Mouse (Mus musculus): ENCODE measurements around the gene H2-DMb2.

DNA sequence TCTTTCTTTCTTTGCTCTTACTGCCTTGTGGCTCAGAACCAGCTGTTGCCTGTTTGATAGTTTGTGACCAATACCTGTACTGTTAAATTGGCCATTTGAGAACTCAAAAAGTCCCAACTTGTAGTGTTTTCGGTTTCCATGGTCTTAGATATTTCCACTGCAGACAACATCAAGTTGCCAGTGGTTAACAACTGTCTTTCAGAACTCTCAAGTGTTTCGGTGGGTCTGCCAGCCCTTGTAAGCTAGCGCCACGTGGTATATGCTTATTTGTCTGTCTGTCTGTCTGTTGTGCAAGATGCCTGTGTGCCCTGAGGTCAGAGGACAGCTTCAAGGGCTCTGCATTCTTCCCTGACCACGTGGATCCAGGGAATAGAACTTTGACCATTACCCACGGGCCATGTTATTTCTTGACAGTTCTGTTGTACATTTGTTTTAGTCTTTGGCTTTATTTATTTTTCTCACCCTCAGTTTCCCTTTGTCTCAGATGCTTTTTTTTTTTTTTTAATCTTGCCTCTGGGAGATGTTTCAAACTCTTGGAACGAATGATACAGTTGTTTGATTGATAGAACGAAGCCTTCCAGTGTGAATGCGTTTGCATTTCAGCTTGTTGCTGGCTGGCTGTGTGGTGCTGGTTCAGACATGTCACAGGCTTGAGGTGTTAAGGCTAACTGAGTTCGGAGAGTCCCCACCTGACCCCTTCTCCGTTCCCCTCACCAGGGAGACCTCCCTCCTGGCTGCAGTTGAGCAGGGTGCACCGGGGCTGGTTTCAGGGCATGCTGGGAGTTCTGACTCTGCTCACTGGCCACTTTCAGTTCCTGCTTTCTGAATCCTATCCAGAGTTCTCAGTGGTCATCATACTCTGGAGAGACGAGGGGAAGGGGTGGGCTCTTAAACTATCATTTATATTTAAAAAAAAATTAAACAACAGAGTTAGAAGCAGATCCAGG, 37.1 kb downstream of the H2-DMb2 start:
- no peak for TF ChIP-seq CTCF (conservative IDR thresholded peaks at IDR 0.05; ENCODE audit: low read length)
- TF ChIP-seq NANOG (IDR thresholded peaks at IDR 0.05; ENCODE audit: borderline replicate concordance, low read length), result no peak
- no peak for TF ChIP-seq POU5F1 (IDR thresholded peaks at IDR 0.05; ENCODE audit: borderline replicate concordance, low read length)
